Mouse (Mus musculus) bone marrow macrophage, adult 2 months (primary cell): ENCODE measurements around the gene Txlna.

ENCODE experiments used
- CTCF ChIP-seq: IDR thresholded peaks from 2 replicates; pipeline ENCODE4 v1.5.1; 2012; ENCODE audit warnings: low read depth, mild to moderate bottlenecking, low read length, moderate library complexity
- POLR2A ChIP-seq: IDR thresholded peaks from 2 replicates; pipeline ENCODE4 v1.6.1; 2012; ENCODE audit warnings: mild to moderate bottlenecking, low read depth, low read length, borderline replicate concordance

GRCm38 (mm10) chr4:129650359-129650758, 9.5 kb upstream of the Txlna start:
- no peak for TF ChIP-seq POLR2A
- no peak for TF ChIP-seq CTCF
